Mouse (Mus musculus): ENCODE data around the gene Dnm3. TPM values are rescaled to one million over a fixed set of nuclear protein-coding genes. Genes with fewer than 3 reads are reported as not detected.

Gene Dnm3
- polyA plus RNA-seq, 1 experiment from 2014 or later = 4.4 TPM

GRCm38 (mm10) chr1:162302480-162302879 lies 175.4 kb downstream of the Dnm3 start:
- no peaks in the 10 kb centered on the region for H3K9me3 ChIP-seq
- no peak overlapping the region for H3K4me2 ChIP-seq (replicated peaks)
- H3K4me1 ChIP-seq (replicated peaks) = no peaks in the 10 kb centered on the region
- H3K9ac ChIP-seq = no peak overlapping the region
- no peaks in the 10 kb centered on the region for H3K27me3 ChIP-seq (replicated peaks)
- H3K36me3 ChIP-seq = no peaks in the 10 kb centered on the region
- H3K4me3 ChIP-seq (replicated peaks) = no peak overlapping the region
- ATAC-seq = no peak
- peak overlapping the region; percentile 56; the same call in 1 of the 2 replicates for H3K27ac ChIP-seq
- WGBS = 28% methylated on average over 4 of the region's 4 CpGs

GRCm38 (mm10) chr1:162299558-162300319 lies 178.1 kb downstream of the Dnm3 start:
- Histone ChIP-seq H3K4me2 (replicated peaks) (no peak overlapping the region), H3K27me3 (replicated peaks) (no peaks in the 10 kb centered on the region), H3K9ac (no peak overlapping the region), H3K27ac (no peak overlapping the region), H3K9me3 (no peaks in the 10 kb centered on the region), H3K4me1 (replicated peaks) (no peaks in the 10 kb centered on the region), H3K4me3 (replicated peaks) (no peak overlapping the region), H3K36me3 (no peaks in the 10 kb centered on the region)
- WGBS = 71% methylated on average over 12 of the region's 12 CpGs
- no peak for ATAC-seq

GRCm38 (mm10) chr1:162298527-162298926 lies 179.3 kb downstream of the Dnm3 start:
- no peaks in the 10 kb centered on the region for H3K27me3 ChIP-seq (replicated peaks)
- no peak overlapping the region for H3K9ac ChIP-seq
- no peak for ATAC-seq
- H3K36me3 ChIP-seq = no peaks in the 10 kb centered on the region
- H3K9me3 ChIP-seq = no peaks in the 10 kb centered on the region
- 95% methylated on average over 3 of the region's 3 CpGs for WGBS
- no peak overlapping the region for H3K4me2 ChIP-seq (replicated peaks)
- 0 out of 2 replicates have a peak, but pooled peaks cover 2% of the 10 kb centered on the region for H3K4me1 ChIP-seq (replicated peaks)
- no peak overlapping the region for H3K27ac ChIP-seq
- H3K4me3 ChIP-seq (replicated peaks) = no peak overlapping the region

GRCm38 (mm10) chr1:162295443-162295842 lies 182.4 kb downstream of the Dnm3 start:
- no peaks in the 10 kb centered on the region for H3K36me3 ChIP-seq
- H3K4me3 ChIP-seq (replicated peaks) = no peak overlapping the region
- 0 out of 2 replicates have a peak, but pooled peaks cover 2% of the 10 kb centered on the region for H3K4me1 ChIP-seq (replicated peaks)
- no peaks in the 10 kb centered on the region for H3K27me3 ChIP-seq (replicated peaks)
- no peak overlapping the region for H3K4me2 ChIP-seq (replicated peaks)
- no peaks in the 10 kb centered on the region for H3K9me3 ChIP-seq
- WGBS = 58% methylated on average over 5 of the region's 5 CpGs
- no peak overlapping the region for H3K9ac ChIP-seq
- H3K27ac ChIP-seq = no peak overlapping the region
- no peak for ATAC-seq

GRCm38 (mm10) chr1:162294572-162294910 lies 183.3 kb downstream of the Dnm3 start:
- WGBS = 71% methylated on average over 4 of the region's 4 CpGs
- no peak for ATAC-seq

GRCm38 (mm10) chr1:162293732-162294571 lies 183.9 kb downstream of the Dnm3 start:
- ATAC-seq = 0 out of 2 replicates have a peak, but pooled peaks have one; percentile 39

More at GRCm38 (mm10) chr1:162294572-162294910, 183.3 kb downstream of the Dnm3 start:
- no peaks in the 10 kb centered on the region for H3K9me3 ChIP-seq
- H3K27me3 ChIP-seq (replicated peaks) = no peaks in the 10 kb centered on the region
- H3K27ac ChIP-seq = peak overlapping the region; percentile 44; the same call in 1 of the 2 replicates
- 0 out of 2 replicates have a peak, but pooled peaks cover 2% of the 10 kb centered on the region for H3K4me1 ChIP-seq (replicated peaks)
- H3K4me2 ChIP-seq (replicated peaks) = no peak overlapping the region
- no peaks in the 10 kb centered on the region for H3K36me3 ChIP-seq
- no peak overlapping the region for H3K9ac ChIP-seq
- H3K4me3 ChIP-seq (replicated peaks) = no peak overlapping the region

GRCm38 (mm10) chr1:162286910-162287309 lies 190.9 kb downstream of the Dnm3 start:
- Histone ChIP-seq H3K9me3 (no peaks in the 10 kb centered on the region), H3K27me3 (replicated peaks) (no peaks in the 10 kb centered on the region), H3K36me3 (no peaks in the 10 kb centered on the region), H3K27ac (no peak overlapping the region), H3K4me1 (replicated peaks) (0 out of 2 replicates have a peak, but pooled peaks cover 2% of the 10 kb centered on the region), H3K4me2 (replicated peaks) (no peak overlapping the region), H3K9ac (no peak overlapping the region), H3K4me3 (replicated peaks) (no peak overlapping the region)
- no peak for ATAC-seq
- 52% methylated on average over 6 of the region's 6 CpGs for WGBS

More at GRCm38 (mm10) chr1:162293732-162294571, 183.9 kb downstream of the Dnm3 start:
- H3K9ac ChIP-seq = no peak overlapping the region
- 0 out of 2 replicates have a peak, but pooled peaks cover 2% of the 10 kb centered on the region for H3K4me1 ChIP-seq (replicated peaks)
- peak overlapping the region; percentile 44; the same call in 1 of the 2 replicates for H3K27ac ChIP-seq
- H3K4me3 ChIP-seq (replicated peaks) = no peak overlapping the region
- H3K27me3 ChIP-seq (replicated peaks) = no peaks in the 10 kb centered on the region
- WGBS = 59% methylated on average over 4 of the region's 4 CpGs
- H3K4me2 ChIP-seq (replicated peaks) = no peak overlapping the region
- no peaks in the 10 kb centered on the region for H3K9me3 ChIP-seq
- H3K36me3 ChIP-seq = no peaks in the 10 kb centered on the region

GRCm38 (mm10) chr1:162281981-162282381 lies 195.9 kb downstream of the Dnm3 start:
- no peak overlapping the region for H3K4me3 ChIP-seq (replicated peaks)
- no peak overlapping the region for H3K4me2 ChIP-seq (replicated peaks)
- H3K9ac ChIP-seq = no peak overlapping the region
- no peaks in the 10 kb centered on the region for H3K36me3 ChIP-seq
- H3K4me1 ChIP-seq (replicated peaks) = 0 out of 2 replicates have a peak, but pooled peaks cover 4% of the 10 kb centered on the region
- H3K9me3 ChIP-seq = no peaks in the 10 kb centered on the region
- no peak for ATAC-seq
- 24% methylated on average over 7 of the region's 7 CpGs for WGBS
- H3K27ac ChIP-seq = no peak overlapping the region
- no peaks in the 10 kb centered on the region for H3K27me3 ChIP-seq (replicated peaks)

- no peaks in the 10 kb centered on the region for H3K36me3 ChIP-seq
- H3K9me3 ChIP-seq = no peaks in the 10 kb centered on the region
- H3K4me1 ChIP-seq (replicated peaks) = 0 out of 2 replicates have a peak, but pooled peaks cover 4% of the 10 kb centered on the region
- H3K4me2 ChIP-seq (replicated peaks) = no peak overlapping the region
- no peak for ATAC-seq
- H3K27me3 ChIP-seq (replicated peaks) = no peaks in the 10 kb centered on the region
- 91% methylated on average over 4 of the region's 4 CpGs for WGBS
- H3K4me3 ChIP-seq (replicated peaks) = no peak overlapping the region
- H3K27ac ChIP-seq = no peak overlapping the region
- no peak overlapping the region for H3K9ac ChIP-seq
Observed at GRCm38 (mm10) chr1:162280052-162280451, 197.8 kb downstream of the Dnm3 start.

- 95% methylated on average over 1 of the region's 1 CpGs for WGBS
- H3K4me2 ChIP-seq (replicated peaks) = no peak overlapping the region
- H3K9ac ChIP-seq = no peak overlapping the region
- H3K9me3 ChIP-seq = no peaks in the 10 kb centered on the region
- no peaks in the 10 kb centered on the region for H3K27me3 ChIP-seq (replicated peaks)
- no peak overlapping the region for H3K27ac ChIP-seq
- H3K4me1 ChIP-seq (replicated peaks) = no peaks in the 10 kb centered on the region
- no peaks in the 10 kb centered on the region for H3K36me3 ChIP-seq
- no peak for ATAC-seq
- no peak overlapping the region for H3K4me3 ChIP-seq (replicated peaks)
Observed at GRCm38 (mm10) chr1:162276011-162276410, 201.8 kb downstream of the Dnm3 start.

GRCm38 (mm10) chr1:162274674-162275248 lies 203.1 kb downstream of the Dnm3 start:
- Histone ChIP-seq H3K27ac (no peak overlapping the region), H3K27me3 (replicated peaks) (no peaks in the 10 kb centered on the region), H3K36me3 (no peaks in the 10 kb centered on the region), H3K9ac (no peak overlapping the region), H3K4me2 (replicated peaks) (no peak overlapping the region), H3K9me3 (no peaks in the 10 kb centered on the region), H3K4me3 (replicated peaks) (no peak overlapping the region), H3K4me1 (replicated peaks) (no peaks in the 10 kb centered on the region)
- 93% methylated on average over 11 of the region's 11 CpGs for WGBS
- ATAC-seq = no peak

Data from intestine, embryonic 15.5 days (tissue).